Mouse (Mus musculus): ENCODE data around the gene Gm12166. TPM values are rescaled to one million over a fixed set of nuclear protein-coding genes. Genes with fewer than 3 reads are reported as not detected.

The Gm12166 gene
- polyA plus RNA-seq, 1 experiment from 2014 or later = 5.4 TPM

DNA sequence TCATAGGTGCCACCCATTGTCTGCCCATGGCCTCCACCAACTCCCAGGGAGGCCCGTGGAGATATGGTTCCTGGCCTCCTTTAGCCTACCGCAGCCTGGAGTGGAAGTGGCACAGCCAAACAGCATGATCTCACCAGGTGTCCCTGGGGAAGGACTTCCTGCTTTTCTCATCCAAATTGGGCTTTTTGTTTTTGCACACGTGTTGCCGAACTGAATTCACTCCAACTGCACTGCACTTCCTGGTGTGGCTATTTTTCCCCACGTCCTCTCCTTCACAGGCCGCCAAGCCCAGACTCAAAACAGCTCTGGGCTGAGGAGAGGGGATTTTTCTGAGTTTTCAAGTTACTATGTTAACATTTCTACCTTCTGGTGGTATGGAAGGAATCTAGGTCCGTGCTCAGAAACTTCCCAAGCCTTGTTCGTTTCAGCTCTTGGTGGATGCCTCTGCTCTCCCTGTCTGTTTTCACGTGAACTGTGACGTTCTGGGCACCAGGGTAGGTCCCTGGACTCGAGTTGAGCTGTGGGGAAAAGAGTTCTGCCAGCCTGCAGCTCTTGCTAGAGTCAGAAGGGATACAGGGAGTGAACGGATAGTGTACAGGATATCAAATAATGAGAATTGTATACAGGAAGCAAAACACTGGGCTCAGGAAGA is 16.8 kb upstream of the Gm12166 start:
- Histone ChIP-seq H3K4me2 (ENCODE audit: low read depth, low read length) (peak overlapping the region; percentile 21; the same call in 1 of the 2 replicates), H3K4me1 (replicated peaks; ENCODE audit: control insufficient read depth, insufficient read depth, low read length) (peaks cover 72% of the 10 kb centered on the region)

DNA sequence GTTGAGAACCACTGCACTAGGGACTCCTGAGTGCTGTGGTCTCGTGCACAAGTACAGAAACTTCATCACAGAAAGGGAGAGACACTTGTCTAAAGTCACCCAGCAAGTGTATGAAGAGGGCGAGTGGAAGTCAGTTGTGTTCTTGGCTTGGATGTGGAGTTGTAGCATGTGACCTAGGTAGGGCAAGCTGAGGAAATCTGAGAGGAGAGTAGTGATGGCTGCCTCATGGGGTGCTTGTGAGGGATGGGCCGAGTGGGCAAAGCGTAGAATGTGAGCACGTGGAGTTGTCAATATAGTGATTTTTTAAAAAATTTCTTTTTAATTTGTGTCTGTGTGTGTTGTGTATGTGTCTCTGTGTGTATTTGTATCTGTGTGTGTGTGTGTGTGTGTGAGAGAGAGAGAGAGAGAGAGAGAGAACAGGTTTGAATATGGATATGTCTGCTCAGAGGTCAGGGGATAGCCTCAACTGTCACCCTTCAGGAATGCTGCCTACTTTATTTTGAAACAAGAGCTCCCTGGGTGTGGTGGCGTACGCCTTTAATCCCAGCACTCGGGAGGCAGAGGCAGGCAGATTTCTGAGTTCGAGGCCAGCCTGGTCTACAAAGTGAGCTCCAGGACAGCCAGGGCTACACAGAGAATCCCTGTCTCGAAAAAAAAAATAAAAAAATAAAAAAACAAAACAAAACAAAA is 15.4 kb upstream of the Gm12166 start:
- Histone ChIP-seq H3K4me2 (ENCODE audit: low read depth, low read length) (no peak overlapping the region), H3K27ac (ENCODE audit: low read length) (0 out of 2 replicates have a peak overlapping the region, but pooled peaks have one; percentile 1), H3K4me3 (ENCODE audit: low read length) (no peak overlapping the region), H3K36me3 (ENCODE audit: control insufficient read depth, insufficient read depth, low read length) (0 out of 2 replicates have a peak, but pooled peaks cover 3% of the 10 kb centered on the region), H3K9me3 (ENCODE audit: control insufficient read depth, low read length) (no peaks in the 10 kb centered on the region), H3K4me1 (replicated peaks; ENCODE audit: control insufficient read depth, insufficient read depth, low read length) (peaks cover 70% of the 10 kb centered on the region), H3K9ac (ENCODE audit: low read length) (no peak overlapping the region), H3K27me3 (ENCODE audit: control insufficient read depth, insufficient read depth, low read depth, low read length) (no peaks in the 10 kb centered on the region)
- WGBS = 91% methylated on average over 10 of the region's 10 CpGs
- ATAC-seq (ENCODE audit: low read depth) = no peak

More for the DNA sequence above, 16.8 kb upstream of the Gm12166 start:
- H3K36me3 ChIP-seq (ENCODE audit: control insufficient read depth, insufficient read depth, low read length) = peaks cover 4% of the 10 kb centered on the region; the same call in 1 of the 2 replicates
- peak; percentile 13; the same call in 1 of the 2 replicates for ATAC-seq (ENCODE audit: low read depth)
- peak overlapping the region; percentile 98 for H3K27ac ChIP-seq (ENCODE audit: low read length)
- 24% methylated on average over 12 of the region's 12 CpGs for WGBS
- 0 out of 2 replicates have a peak overlapping the region, but pooled peaks have one; percentile 3 for H3K4me3 ChIP-seq (ENCODE audit: low read length)
- no peaks in the 10 kb centered on the region for H3K27me3 ChIP-seq (ENCODE audit: control insufficient read depth, insufficient read depth, low read depth, low read length)
- H3K9ac ChIP-seq (ENCODE audit: low read length) = peak overlapping the region; percentile 50
- H3K9me3 ChIP-seq (ENCODE audit: control insufficient read depth, low read length) = no peaks in the 10 kb centered on the region

DNA sequence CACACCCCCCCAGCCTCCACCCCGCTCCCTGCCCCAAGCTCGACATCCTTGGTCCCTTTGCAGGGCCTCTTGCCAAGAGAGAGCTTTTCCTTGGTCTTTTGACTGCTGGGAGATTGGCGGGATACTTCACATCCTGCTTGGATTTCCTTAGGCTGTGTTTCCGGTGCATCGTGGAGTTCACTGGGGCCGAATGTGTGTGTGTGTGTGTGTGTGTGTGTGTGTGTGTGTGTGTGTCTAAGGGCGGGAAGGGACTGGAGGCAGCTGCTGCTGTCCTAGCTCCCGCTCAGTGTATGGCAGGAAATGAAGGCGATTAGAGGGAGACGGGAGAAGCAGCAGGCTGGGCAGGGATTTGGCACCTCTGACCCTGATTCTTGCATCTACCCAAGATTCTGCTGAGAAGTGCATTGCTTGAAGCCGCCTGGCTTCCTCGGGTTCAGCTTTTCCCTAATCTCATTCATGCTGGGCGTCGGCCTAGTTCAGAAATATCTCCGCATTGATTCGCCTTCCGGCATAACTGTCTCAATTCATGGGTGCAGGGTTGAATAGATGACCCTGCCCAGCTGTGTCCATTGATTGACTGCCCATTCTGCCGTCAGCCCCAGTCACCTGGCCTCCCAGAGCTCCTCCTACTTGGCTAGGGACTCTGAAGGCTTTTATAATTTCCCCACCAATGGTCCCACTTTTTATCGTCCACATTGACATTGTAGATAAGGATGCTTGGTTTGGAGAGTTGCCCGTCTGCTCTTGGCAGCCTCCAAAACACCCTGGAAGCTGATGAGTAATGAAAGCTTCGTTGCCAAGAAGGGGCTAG is 13.3 kb upstream of the Gm12166 start:
- Histone ChIP-seq H3K4me2 (ENCODE audit: low read depth, low read length) (0 out of 2 replicates have a peak overlapping the region, but pooled peaks have one; percentile 2), H3K27me3 (ENCODE audit: control insufficient read depth, insufficient read depth, low read depth, low read length) (no peaks in the 10 kb centered on the region), H3K4me1 (replicated peaks; ENCODE audit: control insufficient read depth, insufficient read depth, low read length) (peaks cover 70% of the 10 kb centered on the region), H3K27ac (ENCODE audit: low read length) (peak overlapping the region; percentile 88), H3K9me3 (ENCODE audit: control insufficient read depth, low read length) (no peaks in the 10 kb centered on the region), H3K9ac (ENCODE audit: low read length) (no peak overlapping the region), H3K4me3 (ENCODE audit: low read length) (no peak overlapping the region), H3K36me3 (ENCODE audit: control insufficient read depth, insufficient read depth, low read length) (0 out of 2 replicates have a peak, but pooled peaks cover 5% of the 10 kb centered on the region)
- WGBS = 23% methylated on average over 21 of the region's 21 CpGs
- peak; percentile 90 for ATAC-seq (ENCODE audit: low read depth)

DNA sequence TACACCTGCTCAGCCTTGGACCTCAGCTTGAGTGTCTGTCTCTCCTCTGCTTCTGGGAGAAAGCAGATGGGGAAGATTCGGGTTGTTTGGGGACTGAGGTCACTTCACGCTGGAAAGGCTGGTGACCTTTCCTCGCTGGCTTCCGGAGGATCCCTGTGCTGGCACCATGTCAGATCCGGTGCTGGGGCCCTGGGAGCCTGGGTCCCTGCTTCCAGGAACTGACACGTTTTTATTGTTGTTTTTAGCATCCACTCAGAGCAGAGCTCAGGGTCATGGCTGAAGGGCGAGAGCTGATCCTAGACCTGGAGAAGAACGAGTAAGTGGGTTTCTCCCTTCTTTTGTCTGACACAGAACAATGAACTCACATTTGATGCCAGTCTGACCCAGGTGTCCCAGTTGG is 12.6 kb upstream of the Gm12166 start:
- peaks cover 69% of the 10 kb centered on the region for H3K4me1 ChIP-seq (replicated peaks; ENCODE audit: control insufficient read depth, insufficient read depth, low read length)
- 0 out of 2 replicates have a peak, but pooled peaks cover 5% of the 10 kb centered on the region for H3K36me3 ChIP-seq (ENCODE audit: control insufficient read depth, insufficient read depth, low read length)
- no peak; the same call in 1 of the 2 replicates for ATAC-seq (ENCODE audit: low read depth)
- H3K9ac ChIP-seq (ENCODE audit: low read length) = 0 out of 2 replicates have a peak overlapping the region, but pooled peaks have one; percentile 39
- no peaks in the 10 kb centered on the region for H3K9me3 ChIP-seq (ENCODE audit: control insufficient read depth, low read length)
- no peak overlapping the region for H3K4me2 ChIP-seq (ENCODE audit: low read depth, low read length)
- 38% methylated on average over 8 of the region's 8 CpGs for WGBS
- no peak overlapping the region for H3K4me3 ChIP-seq (ENCODE audit: low read length)
- H3K27me3 ChIP-seq (ENCODE audit: control insufficient read depth, insufficient read depth, low read depth, low read length) = no peaks in the 10 kb centered on the region
- H3K27ac ChIP-seq (ENCODE audit: low read length) = peak overlapping the region; percentile 88

DNA sequence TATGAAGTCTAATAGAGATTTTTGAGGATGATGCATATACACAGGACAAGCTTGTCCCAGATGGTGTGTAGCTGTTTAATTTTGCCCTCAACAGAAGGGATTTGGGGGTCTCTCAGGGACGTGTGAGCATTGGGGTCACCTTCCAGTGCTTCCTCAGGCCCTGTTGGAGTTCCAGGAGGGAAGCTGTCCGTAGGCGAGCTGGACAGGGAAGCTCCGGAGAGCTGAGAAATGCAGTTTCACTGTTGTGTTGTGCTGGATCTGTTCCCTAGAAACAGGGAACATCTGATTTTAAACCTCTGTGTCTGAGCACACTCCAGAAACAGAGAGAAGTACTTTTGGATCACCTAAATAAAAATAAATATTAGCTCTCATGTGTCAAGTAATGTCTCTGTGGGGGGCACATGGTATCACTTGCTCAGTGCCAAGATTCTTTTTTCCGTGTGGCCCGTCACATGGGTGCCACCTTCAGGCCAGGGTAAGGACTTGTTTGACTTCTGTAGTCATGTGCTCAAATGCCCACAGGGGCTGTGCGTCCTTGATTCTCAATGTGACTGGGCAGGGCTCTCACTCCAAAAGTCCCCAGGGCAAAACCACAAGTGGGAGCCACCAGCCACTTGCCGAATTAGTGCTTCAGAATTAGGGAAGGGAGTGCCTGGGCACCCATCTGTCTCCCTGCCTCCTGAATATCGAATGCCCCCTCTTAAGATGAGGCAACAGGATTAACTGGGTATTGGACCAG is 11.0 kb upstream of the Gm12166 start:
- no peak for ATAC-seq (ENCODE audit: low read depth)
- no peaks in the 10 kb centered on the region for H3K9me3 ChIP-seq (ENCODE audit: control insufficient read depth, low read length)
- peaks cover 63% of the 10 kb centered on the region for H3K4me1 ChIP-seq (replicated peaks; ENCODE audit: control insufficient read depth, insufficient read depth, low read length)
- H3K4me2 ChIP-seq (ENCODE audit: low read depth, low read length) = no peak overlapping the region
- H3K27me3 ChIP-seq (ENCODE audit: control insufficient read depth, insufficient read depth, low read depth, low read length) = no peaks in the 10 kb centered on the region
- H3K9ac ChIP-seq (ENCODE audit: low read length) = peak overlapping the region; percentile 42; the same call in 1 of the 2 replicates
- 0 out of 2 replicates have a peak, but pooled peaks cover 5% of the 10 kb centered on the region for H3K36me3 ChIP-seq (ENCODE audit: control insufficient read depth, insufficient read depth, low read length)
- H3K4me3 ChIP-seq (ENCODE audit: low read length) = no peak overlapping the region
- WGBS = 38% methylated on average over 9 of the region's 9 CpGs
- H3K27ac ChIP-seq (ENCODE audit: low read length) = peak overlapping the region; percentile 89

DNA sequence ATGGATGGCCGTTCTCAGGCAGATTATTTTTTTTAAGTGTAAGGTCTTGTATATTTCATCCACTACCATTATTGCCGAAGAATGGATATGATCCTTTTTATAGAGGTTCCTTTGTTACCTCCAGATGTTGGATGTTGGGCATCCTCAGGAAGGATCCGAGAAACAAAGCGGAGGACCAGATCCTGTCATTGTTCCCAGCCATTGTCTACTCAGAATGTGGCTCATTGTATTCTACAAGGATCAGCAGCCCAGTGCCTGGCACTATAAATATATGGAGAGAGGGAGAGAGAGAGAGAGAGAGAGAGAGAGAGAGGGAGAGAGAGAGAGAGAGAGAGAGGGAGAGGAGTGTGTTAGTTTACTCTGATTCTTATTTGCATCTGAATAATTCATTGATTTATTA is 10.4 kb upstream of the Gm12166 start:
- no peak for ATAC-seq (ENCODE audit: low read depth)
- Histone ChIP-seq H3K27me3 (ENCODE audit: control insufficient read depth, insufficient read depth, low read depth, low read length) (no peaks in the 10 kb centered on the region), H3K27ac (ENCODE audit: low read length) (peak overlapping the region; percentile 89; the same call in 1 of the 2 replicates), H3K9ac (ENCODE audit: low read length) (no peak overlapping the region), H3K4me1 (replicated peaks; ENCODE audit: control insufficient read depth, insufficient read depth, low read length) (peaks cover 65% of the 10 kb centered on the region), H3K4me3 (ENCODE audit: low read length) (no peak overlapping the region), H3K4me2 (ENCODE audit: low read depth, low read length) (no peak overlapping the region), H3K9me3 (ENCODE audit: control insufficient read depth, low read length) (no peaks in the 10 kb centered on the region), H3K36me3 (ENCODE audit: control insufficient read depth, insufficient read depth, low read length) (0 out of 2 replicates have a peak, but pooled peaks cover 5% of the 10 kb centered on the region)
- WGBS = 59% methylated on average over 4 of the region's 4 CpGs

DNA sequence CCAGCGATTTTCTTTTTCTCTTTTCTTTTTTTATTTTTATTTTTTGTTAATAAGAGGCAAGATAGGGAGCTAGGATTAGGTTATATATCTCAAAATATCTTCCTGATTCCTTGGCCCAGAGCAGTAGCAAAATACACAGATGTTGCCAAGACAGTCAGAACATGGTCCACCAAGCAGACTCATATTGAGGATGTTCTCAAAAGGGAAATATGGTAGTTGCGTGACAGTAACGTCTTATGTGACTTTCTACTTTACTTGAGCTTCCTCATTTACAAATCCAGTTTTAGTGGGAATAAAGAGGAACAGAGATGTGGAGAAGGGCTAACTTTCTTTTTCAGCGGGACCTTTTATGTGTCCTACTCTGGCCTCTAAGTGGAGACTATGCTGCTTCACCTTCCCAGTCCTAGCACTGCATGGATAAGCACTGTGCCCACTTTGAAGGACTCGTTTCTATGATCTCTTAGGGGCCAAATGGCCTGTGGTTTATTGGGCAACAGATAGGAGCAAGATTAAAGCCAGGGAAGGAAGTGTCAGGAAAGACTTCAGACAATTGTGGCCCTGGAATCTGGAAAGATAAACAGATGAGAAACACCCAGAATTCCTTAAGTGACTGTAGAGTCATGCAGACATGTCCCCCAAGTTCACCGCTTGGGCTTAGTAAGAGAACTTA is 9.8 kb upstream of the Gm12166 start:
- no peaks in the 10 kb centered on the region for H3K9me3 ChIP-seq (ENCODE audit: control insufficient read depth, low read length)
- H3K4me1 ChIP-seq (replicated peaks; ENCODE audit: control insufficient read depth, insufficient read depth, low read length) = peaks cover 68% of the 10 kb centered on the region
- no peak overlapping the region for H3K4me3 ChIP-seq (ENCODE audit: low read length)
- no peak overlapping the region for H3K4me2 ChIP-seq (ENCODE audit: low read depth, low read length)
- H3K27ac ChIP-seq (ENCODE audit: low read length) = peak overlapping the region; percentile 54
- H3K36me3 ChIP-seq (ENCODE audit: control insufficient read depth, insufficient read depth, low read length) = 0 out of 2 replicates have a peak, but pooled peaks cover 5% of the 10 kb centered on the region
- 0 out of 2 replicates have a peak overlapping the region, but pooled peaks have one; percentile 16 for H3K9ac ChIP-seq (ENCODE audit: low read length)
- ATAC-seq (ENCODE audit: low read depth) = no peak
- 50% methylated on average over 6 of the region's 6 CpGs for whole genome bisulfite sequencing
- H3K27me3 ChIP-seq (ENCODE audit: control insufficient read depth, insufficient read depth, low read depth, low read length) = no peaks in the 10 kb centered on the region; the same call in 1 of the 2 replicates

DNA sequence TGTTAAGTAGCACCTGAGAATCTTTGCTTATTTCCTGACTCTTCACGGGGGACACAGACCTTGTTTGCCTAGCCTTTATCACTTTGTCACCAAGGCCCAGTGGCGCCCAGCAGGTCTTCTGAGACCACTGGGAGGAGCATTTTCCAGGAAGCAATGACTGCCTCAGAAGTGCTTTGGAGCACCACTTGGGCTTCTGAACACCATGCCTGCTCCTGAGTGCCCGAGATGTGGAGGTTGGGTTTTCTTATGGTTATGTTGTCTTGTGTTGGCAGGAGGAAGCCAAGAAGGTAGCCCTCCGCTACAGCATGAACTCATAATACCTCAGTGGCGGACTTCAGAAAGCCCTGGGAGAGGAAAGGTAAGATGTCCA is 8.5 kb upstream of the Gm12166 start:
- Histone ChIP-seq H3K27ac (ENCODE audit: low read length) (peak overlapping the region; percentile 38; the same call in 1 of the 2 replicates), H3K36me3 (ENCODE audit: control insufficient read depth, insufficient read depth, low read length) (0 out of 2 replicates have a peak, but pooled peaks cover 5% of the 10 kb centered on the region), H3K9ac (ENCODE audit: low read length) (no peak overlapping the region), H3K9me3 (ENCODE audit: control insufficient read depth, low read length) (no peaks in the 10 kb centered on the region), H3K27me3 (ENCODE audit: control insufficient read depth, insufficient read depth, low read depth, low read length) (peaks cover 5% of the 10 kb centered on the region; the same call in 1 of the 2 replicates), H3K4me3 (ENCODE audit: low read length) (no peak overlapping the region), H3K4me2 (ENCODE audit: low read depth, low read length) (no peak overlapping the region), H3K4me1 (replicated peaks; ENCODE audit: control insufficient read depth, insufficient read depth, low read length) (peaks cover 59% of the 10 kb centered on the region)
- no peak for ATAC-seq (ENCODE audit: low read depth)
- WGBS = 50% methylated on average over 5 of the region's 5 CpGs

All from lung, embryonic 16.5 days (tissue).